Mouse (Mus musculus) thymus, postnatal 25 days (tissue): ENCODE data around the gene Tbc1d12.
A peak's percentile ranks its signal among the peaks of the same experiment; 100 is the strongest.
"Not testable (repeated sequence)": the region's sequence is repeated elsewhere in the genome, so short reads cannot be mapped to it uniquely, and the experiment has no call there.

ENCODE experiments used
- DNase-seq: peaks from one replicate; pipeline ENCODE4 v3.0.0; 2022

Gene Tbc1d12

DNA sequence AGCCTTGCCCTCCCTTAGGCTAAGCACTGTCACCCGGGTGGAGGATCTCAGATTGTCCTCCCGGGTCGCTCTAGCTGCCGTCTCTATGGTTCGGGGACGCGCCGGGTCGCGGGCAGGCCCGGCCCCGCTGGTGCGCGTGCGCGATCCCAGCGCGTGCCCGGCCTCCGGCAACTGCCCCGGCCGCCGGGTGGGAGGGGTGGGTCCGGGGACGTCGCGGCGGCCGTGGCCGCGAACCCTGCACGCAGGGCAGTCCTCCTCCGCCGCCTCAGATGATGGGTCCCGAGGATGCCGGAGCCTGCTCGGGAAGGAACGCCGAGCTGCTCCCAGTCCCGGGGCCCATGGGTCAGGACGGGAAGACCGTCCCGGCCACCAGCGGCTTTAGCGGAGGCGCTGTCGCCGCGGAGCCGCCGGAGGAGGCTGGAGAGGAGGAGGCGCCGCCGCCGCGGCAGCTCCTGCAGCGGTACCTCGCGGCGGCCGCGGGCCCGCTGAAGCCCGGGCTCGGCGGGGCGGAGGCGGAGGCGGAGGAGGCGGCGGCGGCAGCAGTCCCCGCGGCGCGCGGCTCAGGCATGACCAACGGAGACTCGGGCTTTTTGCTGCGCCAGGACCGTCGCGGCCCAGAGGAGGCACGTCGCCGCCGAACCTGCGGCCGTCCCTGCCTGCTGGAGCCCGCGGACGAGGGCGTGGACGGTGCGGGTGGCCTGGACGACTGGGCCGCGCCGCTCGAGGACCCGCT lies at the start of gene Tbc1d12:
Tbc1d12 (plus strand) TSS at position 142 of the 733 bp plus-strand sequence.
- DNase-seq = peak; percentile 83

DNA sequence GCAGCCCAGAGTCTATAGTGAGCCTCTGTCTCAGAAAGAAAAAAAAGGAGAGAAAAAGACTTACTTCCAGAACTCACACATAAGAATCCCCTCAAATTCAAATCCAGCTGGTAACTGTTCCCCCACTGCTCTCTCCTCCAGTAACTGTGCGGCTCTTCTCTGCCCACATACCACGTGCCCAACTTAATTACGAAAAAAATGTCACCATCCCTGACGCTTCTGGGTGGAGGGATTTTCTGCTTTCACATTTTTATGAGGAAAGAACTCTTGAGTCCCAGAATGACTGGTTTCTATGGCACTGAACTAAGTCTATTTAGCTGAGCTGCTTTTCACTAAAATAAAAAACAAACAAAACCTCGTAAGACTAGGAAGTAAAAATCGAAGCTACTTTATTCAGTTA lies 48.6 kb upstream of the Tbc1d12 start:
- DNase-seq = no peak

GRCm38 (mm10) chr19:38793563-38794045 lies 42.8 kb upstream of the Tbc1d12 start:
- DNase-seq = no peak

- DNase-seq = no peak
Observed at GRCm38 (mm10) chr19:38796546-38796945, 39.8 kb upstream of the Tbc1d12 start.

GRCm38 (mm10) chr19:38798291-38798690 lies 38.1 kb upstream of the Tbc1d12 start:
- no peak for DNase-seq

DNA sequence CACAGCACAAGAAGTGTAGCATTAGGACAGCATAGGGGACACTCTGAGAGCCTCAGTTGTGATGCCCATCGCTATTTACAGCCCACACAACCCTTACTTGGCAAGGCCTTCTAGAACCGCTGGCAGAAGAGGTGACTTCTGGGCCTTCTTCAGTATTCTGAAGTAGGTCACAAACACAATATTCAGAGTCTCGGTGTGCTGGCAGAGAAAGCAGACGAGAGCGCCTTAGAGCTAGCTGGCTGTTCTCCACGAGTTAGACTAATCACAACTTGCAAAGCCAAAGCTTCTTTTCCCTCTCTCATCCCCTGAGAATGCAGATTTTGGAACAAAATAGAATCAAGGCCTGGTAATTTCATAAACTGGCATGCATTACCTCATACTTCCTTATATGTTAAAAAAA lies 37.6 kb upstream of the Tbc1d12 start:
- no peak for DNase-seq

GRCm38 (mm10) chr19:38818191-38818590 lies 18.2 kb upstream of the Tbc1d12 start:
- DNase-seq = no peak

DNA sequence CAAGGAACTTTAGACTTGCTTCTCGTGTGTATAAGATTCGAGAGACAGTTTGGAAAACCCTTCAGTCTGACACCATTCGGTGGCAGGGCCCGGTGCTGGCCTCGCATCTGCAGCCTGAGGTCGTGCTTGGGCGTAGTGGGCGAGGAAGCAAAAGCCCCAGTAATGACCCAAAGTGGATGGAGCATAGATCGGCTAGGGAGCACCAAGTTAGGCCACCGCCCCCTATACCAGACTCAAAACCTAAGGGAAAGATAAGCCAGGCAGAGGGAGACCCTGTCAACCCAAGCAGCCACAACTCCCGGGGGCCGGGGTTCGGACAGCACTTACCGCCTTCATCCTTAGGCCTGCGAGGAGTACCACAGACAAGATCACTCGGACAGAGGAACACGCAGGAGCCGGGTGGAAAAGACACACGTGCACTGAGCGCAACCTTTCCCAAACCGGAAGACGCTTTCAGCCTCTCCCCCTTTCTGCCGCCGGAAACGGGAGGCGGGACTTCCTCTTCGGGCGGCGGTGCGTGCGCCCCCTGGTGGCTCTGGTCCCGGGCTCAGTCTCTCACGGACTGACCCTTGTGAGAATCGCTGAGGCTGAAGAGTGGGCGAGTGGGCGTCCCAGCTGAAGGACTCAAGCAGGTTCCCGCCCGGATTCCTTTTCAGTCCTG lies 17.5 kb upstream of the Tbc1d12 start, which contains the start of gene Noc3l:
Noc3l (minus strand) TSS at position 472 of the 661 bp plus-strand sequence.
- peak; percentile 95 for DNase-seq

- DNase-seq = no peak
Observed at GRCm38 (mm10) chr19:38819427-38819802, 17.0 kb upstream of the Tbc1d12 start.

GRCm38 (mm10) chr19:38820186-38820804 lies 16.1 kb upstream of the Tbc1d12 start:
- DNase-seq = no peak

GRCm38 (mm10) chr19:38833224-38833623 lies 3.2 kb upstream of the Tbc1d12 start:
- no peak for DNase-seq

DNA sequence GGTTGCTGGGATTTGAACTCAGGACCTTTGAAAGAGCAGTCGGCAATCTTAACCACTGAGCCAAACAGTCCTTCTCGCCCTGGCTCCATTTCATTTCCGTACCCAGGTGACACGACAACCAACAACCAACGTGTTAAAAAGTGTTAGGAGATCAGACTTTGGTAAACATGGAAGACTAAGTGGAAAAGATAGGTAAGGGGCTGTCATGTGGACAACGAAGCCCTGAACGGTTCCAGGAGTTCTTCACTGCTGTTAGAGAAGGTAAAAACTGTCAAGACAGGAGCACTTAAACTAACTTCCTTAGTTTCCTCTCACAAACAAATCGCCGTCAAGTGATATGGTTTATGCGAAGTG lies 318 bp upstream of the Tbc1d12 start:
- DNase-seq = no peak

DNA sequence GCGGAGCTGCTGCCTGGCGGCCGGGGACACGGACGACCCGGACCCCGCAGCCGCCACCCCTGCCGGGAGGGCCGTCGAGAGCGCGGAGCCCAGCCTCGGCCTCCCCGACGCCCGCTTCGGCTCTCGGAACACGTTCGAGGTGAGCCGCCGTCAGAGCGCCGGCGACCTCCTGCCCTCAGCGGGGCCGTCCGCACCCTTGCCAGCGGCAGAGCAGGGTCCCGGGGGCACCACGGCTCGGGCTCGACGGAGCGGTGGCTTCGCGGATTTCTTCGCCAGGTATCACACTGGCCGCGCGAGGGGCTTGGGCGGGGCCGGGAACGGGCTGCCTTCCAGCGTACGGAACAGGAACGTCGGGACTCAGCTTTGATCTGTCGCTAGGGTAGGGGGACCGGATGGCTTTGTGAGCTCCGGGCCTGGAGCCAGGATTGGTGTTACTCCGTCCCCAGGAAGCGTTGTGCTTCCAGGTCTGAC lies 827 bp downstream of the Tbc1d12 start:
- no peak for DNase-seq

GRCm38 (mm10) chr19:38844817-38845216 lies 8.4 kb downstream of the Tbc1d12 start:
- no peak for DNase-seq

DNA sequence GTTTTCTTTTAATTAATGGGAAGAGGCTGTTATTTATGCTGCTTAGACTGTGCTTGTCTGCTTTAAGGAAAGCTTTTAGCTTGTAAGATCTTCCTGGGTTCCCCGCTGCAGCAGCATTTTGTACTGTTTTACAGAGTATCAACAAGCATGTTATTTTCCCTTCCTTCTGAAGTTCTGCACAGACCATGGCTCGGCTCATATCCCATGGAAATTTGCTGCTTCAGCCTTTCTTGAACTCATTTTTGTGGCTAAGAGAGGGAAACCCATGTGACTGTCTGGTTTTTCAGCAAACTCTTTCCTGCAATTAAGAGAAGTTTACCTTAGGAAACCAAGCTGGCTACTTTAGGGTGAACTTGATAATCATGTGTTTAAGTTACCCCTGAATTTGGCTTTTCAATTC lies 10.0 kb downstream of the Tbc1d12 start:
- no peak for DNase-seq

- no peak for DNase-seq
Observed at GRCm38 (mm10) chr19:38858224-38858623, 21.8 kb downstream of the Tbc1d12 start.

DNA sequence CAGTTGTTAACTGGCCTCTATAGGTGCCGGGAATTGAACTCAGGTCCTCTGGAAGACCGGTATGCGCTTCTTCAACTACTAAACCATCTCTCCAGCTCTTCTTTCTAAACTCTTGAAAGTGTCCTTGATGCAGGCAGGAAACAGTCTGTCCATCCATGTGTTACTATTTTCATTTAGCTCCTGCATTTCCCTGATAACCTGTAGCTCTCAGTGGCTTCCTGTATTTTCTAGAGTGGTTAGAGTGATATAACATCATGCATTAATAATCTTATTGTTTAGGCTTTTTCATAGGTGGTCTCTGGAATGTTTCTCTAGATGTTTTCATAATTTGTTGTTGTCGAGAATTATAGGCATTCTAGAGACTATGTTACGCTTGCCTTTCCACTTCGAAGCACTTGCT lies 26.1 kb downstream of the Tbc1d12 start:
- no peak for DNase-seq

GRCm38 (mm10) chr19:38874825-38875224 lies 38.4 kb downstream of the Tbc1d12 start:
- not testable (repeated sequence) for DNase-seq

DNA sequence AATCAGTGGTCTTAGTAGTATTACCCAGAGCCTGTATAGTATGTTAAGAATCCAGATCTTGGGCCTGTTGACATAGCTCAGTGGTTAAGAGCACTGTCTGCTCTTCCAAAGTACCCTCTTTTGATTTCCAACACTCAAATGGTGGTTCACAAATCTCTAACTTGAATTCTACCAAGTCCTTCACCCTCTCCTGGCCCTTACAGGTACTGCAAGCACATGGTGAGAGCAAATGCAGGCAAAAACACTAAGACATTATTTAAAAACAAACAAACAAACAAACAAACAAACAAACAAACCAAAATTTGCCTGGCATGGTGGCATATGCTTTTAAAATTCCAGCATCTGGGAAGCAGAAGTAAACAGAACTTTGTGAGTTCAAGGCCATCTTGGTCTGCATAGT lies 43.9 kb downstream of the Tbc1d12 start:
- no peak for DNase-seq

DNA sequence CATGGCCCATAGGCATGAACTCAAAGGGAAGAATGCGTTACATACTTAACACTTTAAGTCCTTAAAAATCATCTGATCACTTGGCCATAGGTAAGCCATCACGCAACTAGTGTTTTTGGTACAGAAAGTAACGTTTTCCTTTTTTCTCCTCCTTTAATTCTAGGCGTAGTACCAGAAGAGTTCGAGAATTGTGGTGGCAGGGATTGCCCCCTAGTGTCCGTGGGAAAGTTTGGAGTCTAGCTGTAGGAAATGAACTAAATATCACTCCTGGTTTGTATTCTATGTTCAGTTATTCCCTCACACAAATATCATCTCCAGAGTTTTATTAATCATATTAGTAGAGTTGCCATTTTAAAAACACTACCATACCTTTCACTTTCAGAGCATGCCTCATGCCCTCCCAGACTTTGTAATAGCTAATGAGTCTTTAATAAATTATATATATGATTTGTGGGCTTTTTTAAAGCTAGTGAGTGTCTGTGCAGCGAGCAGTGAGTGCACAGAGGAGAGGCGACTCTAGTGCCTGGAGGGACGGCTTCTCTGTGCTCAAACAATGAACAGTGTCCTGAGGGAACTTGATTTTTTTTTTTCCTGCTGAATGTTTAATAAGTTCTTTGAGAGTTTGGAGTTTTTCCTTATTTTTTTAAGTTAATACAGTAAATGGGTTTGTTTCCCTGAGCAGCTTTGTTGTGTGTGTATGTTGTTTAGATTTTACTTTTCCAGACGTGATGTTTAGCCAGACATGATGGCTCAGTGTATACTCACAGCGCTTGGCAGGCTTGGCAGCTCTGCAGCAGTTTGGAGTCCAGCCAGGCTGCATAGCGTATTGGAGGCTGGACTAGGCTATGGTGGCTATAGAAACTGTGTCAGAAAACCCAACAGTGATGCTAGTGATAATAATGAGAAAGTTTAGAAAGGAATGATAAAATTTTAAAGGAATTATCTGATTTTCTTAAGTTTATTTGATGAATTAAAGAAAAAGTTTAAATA lies 65.1 kb downstream of the Tbc1d12 start:
- DNase-seq = no peak

- no peak for DNase-seq
Observed at GRCm38 (mm10) chr19:38902501-38902900, 66.1 kb downstream of the Tbc1d12 start.

DNA sequence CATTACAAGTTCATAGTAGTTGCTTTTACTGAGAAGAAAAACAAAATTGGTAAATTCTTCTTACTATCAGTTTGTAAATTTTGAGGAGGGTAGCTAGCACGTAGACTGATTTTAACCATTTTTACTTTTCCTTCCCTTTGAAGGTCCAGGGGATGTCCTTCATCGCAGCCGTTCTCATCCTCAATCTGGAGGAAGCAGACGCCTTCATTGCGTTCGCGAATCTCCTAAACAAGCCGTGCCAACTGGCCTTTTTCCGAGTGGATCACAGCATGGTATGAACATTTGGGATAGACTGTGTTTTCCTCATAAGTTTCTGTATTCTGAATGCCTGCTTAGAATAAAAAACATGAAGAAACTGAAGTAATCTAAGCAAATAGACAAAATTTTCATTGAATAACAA lies 77.4 kb downstream of the Tbc1d12 start:
- no peak for DNase-seq

DNA sequence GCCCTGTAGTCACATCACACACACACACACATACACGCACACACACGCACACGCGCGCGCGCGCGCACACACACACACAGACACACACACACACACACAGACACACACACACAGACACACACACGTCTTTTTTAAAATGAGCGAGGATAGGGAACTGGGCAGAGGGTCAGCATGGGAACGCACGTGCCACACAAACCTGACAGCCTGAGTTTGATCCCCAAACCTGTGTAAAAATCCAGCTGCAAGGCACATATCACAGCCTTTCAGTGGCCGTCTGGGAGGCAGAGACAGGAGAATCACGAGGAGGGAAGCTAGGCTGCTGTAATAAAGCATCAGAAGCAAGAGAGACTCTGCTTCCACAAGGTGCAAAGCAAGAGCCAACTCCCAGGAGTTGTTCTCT lies 78.5 kb downstream of the Tbc1d12 start:
- DNase-seq = no peak
